ENCODE assay signal across 16 mouse cellular contexts in genomic region chr15:22837173-22837572, GRCm38 (mm10).
"Had no signal": no experiment of that assay in that cellular context is flagged by ENCODE, and none has a peak within 500 bp of the region (broad histone marks: within the 10 kb centered on the region; RNA-seq: fewer than 3 reads in every experiment).

No protein-coding gene starts in this region.

- DNase-seq: kidney, adult 18-20 months; kidney, postnatal 14 days; left cerebral cortex, postnatal 4 days; lung, adult 18-20 months; right cerebral cortex, adult 18-20 months; right cerebral cortex, postnatal 25 days; thymus, adult 18-20 months; thymus, postnatal 25 days had no signal

- H3K27ac ChIP-seq: intestine, embryonic 15.5 days; kidney, embryonic 15.5 days; limb, embryonic 13.5 days; liver, embryonic 14.5 days; midbrain, embryonic 12.5 days; neural tube, embryonic 15.5 days; stomach, postnatal 0 days had no signal

- H3K36me3 ChIP-seq: intestine, embryonic 15.5 days; kidney, embryonic 15.5 days; limb, embryonic 13.5 days; midbrain, embryonic 12.5 days; neural tube, embryonic 15.5 days had no signal

- H3K27me3 ChIP-seq: intestine, embryonic 15.5 days; kidney, embryonic 15.5 days; limb, embryonic 13.5 days; midbrain, embryonic 12.5 days; neural tube, embryonic 15.5 days had no signal

- H3K4me3 ChIP-seq: intestine, embryonic 15.5 days; kidney, embryonic 15.5 days; limb, embryonic 13.5 days; midbrain, embryonic 12.5 days; myocyte; neural tube, embryonic 15.5 days had no signal

- H3K9me3 ChIP-seq: intestine, embryonic 15.5 days; kidney, embryonic 15.5 days; limb, embryonic 13.5 days; midbrain, embryonic 12.5 days; neural tube, embryonic 15.5 days had no signal

- H3K4me2 ChIP-seq: intestine, embryonic 15.5 days; kidney, embryonic 15.5 days; limb, embryonic 13.5 days; midbrain, embryonic 12.5 days; neural tube, embryonic 15.5 days had no signal

- ATAC-seq: intestine, embryonic 15.5 days had no signal

- H3K9ac ChIP-seq: intestine, embryonic 15.5 days; kidney, embryonic 15.5 days; limb, embryonic 13.5 days; liver, embryonic 14.5 days; midbrain, embryonic 12.5 days; neural tube, embryonic 15.5 days had no signal

- H3K4me1 ChIP-seq: intestine, embryonic 15.5 days; kidney, embryonic 15.5 days; limb, embryonic 13.5 days; midbrain, embryonic 12.5 days; neural tube, embryonic 15.5 days had no signal
